Mouse (Mus musculus) frontal cortex, postnatal 25 days (tissue): ENCODE measurements around the gene A730061H03Rik.

Experiments used
- DNase-seq, 2 experiments: peaks; one replicate each; pipeline ENCODE4 v3.0.0; 2022; ENCODE audit warnings: low spot score in 2 of 2

Gene A730061H03Rik

DNA sequence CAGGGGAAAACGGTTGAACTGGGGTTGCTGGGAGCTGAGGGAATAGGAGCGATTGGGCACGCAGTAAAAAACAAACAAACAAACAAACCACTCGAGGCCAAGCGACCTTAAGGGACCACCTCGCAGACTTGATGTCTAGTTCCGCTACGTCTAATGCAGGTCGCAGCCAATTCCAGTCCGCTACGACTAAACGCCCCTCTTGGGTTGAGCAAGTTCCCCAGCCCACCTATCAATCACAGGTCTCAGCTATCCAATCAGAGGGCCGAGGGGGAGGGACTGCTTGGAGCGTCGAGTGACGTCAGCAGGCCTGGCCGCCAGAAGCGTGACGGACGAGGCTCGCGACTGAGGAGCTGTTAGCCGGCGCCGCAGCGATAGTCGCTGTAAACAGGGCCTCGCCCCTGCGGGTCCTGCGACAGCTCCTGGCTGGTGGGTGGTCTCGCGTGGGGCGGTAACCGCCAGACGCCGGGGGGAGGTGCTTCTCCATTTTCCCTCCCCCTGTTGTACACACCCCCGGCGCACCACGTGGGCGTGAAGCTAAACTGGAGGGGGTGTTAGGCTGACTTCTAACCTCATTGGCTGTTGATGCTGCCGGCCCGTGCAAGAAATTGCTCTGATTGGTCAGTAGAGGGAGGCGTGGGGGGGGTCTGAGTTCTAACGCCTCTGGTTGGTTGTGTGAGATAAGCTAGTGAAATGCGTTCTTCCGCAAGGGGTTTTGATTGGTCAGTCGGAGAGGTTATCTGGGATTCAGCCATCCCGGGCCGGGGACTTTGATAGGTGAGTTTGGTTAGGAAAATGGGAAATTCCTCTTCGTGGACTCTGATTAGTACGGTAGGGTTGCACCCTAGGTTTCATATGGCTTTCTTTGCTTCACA lies at the start of gene A730061H03Rik:
Gene A730061H03Rik (minus strand): TSS at position 205 of the 872 bp plus-strand sequence.
- DNase-seq: peak; percentile 96

DNA sequence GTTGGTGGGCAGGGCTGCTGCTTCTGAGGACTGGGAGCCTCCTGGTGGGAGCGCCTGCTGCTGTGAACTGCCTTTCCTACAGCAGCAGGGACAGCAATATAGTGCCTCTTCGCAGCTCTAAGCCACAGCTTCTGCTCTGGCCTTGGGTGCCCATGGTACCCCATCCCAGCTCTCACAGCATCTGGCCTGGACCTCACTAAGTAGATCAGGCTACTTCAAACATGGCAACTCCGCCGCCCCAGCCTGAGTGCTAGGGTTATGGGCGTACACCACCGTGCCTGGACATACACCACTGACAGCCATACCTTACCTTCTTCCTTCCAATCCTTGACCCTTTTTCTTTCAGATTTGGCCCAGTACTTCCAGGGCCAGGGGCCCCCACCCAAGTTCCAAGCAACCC lies 48.1 kb upstream of the A730061H03Rik start:
- DNase-seq: no peak

DNA sequence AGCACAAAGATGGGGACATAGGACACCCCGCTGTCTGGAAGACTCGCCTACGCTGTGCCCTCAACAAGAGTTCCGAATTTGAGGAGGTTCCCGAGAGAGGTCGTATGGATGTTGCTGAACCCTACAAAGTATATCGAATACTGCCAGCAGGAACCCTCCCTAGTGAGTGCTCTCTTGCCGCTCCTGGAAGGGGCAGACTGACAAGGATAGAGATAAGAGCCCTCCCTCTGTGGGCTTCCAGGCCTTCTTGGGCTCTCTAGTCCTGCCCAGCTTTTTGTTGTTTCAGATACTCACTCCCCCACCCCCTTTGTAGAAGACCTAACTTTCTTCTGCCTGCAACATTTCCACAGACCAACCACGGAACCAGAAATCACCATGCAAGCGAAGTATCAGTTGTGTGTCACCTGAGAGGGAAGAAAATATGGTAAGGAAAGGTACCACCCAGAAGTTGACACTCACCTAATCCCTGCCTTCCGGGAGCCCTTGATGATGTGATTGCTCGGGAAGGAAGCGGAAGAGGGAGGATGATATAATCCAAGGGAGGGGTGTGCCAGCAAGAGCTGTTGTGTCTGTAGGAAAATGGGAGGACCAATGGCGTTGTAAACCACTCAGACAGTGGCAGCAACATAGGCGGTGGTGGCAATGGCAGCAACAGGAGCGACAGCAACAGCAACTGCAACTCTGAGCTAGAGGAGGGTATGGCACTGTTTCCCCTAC lies 45.7 kb upstream of the A730061H03Rik start:
- no peak for DNase-seq

DNA sequence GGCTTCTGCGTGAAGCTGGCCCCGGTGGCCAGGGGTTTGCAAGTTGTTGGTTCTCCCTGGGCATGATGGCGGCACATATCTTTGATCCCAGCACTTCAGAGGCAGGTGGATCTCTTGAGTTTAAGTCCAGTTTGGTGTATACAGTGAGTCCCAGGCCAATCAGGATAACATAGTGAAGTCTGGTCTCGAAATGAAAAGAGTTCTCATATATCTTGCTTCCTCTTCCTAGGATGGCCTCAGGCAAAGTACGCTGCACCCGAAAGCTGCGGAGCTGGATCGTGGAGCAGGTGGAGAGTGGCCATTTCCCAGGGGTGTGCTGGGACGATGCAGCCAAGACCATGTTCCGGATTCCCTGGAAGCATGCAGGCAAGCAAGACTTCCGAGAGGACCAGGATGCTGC lies 44.6 kb upstream of the A730061H03Rik start:
- DNase-seq: no peak

DNA sequence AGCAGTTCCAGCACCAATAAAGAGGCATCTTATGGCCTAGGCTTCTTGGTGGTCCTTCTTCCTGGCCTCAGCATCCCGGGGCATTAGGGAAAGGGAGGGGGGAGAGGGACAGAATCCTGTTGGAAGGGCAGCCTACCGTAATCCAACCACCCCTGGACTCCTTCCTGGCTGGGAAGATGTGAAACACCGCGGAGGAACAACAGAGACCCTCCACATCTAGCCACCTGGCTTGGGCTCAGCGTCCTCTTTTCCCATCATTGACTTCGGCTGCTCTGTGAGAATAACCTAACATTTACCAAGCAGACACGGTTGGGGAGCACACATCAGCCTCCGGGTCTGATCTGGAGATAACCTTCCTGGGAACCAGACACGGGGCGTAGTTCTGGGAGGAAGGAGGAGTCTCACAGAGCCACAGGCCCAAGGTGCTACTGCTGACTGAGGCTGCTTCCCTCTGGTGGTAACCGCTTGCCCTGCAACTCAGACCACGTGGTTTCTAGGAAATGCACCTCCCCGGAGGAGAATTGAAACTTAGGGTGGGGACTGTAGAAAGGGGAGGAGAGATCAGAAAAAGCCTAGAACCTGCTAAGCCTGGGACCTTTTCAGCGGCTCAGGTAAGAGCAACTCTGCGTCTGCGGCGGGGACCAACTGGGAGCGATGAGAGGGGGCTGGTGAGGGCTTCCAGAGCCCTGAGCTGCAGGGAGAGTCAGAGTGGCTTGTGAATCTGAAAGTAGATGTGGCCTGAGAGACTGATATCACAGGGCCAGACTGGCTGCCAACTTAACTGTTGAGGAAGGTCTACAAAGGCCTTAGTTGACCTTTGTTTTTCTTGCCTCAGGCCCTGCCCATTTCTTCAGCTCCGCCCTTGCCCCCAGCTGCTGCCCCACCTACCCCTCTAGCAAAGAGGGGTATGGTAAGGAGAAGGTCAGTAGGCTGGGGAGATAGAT lies 43.7 kb upstream of the A730061H03Rik start:
- peak; percentile 75 to 78 for DNase-seq

DNA sequence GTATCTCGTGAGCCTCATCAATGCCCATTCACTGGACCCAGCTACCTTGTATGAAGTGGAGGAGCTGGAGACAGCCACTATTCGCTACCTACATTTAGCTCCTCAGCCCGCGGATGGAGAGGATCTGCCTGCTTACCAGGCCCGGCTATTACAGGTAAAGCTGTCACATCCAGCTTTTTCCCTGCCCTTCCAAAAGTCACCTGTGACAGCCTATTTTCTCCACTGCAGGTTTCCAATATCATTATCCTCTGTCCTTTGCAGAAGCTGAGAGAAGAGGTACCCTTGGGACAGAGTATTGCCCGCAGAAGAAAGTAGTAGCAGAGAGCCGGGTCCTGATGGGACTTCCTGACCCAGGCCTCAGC lies 43.0 kb upstream of the A730061H03Rik start, which contains the start of gene Irf9:
Gene Irf9 (plus strand): TSS at position 301 of the 362 bp plus-strand sequence.
- no peak for DNase-seq

DNA sequence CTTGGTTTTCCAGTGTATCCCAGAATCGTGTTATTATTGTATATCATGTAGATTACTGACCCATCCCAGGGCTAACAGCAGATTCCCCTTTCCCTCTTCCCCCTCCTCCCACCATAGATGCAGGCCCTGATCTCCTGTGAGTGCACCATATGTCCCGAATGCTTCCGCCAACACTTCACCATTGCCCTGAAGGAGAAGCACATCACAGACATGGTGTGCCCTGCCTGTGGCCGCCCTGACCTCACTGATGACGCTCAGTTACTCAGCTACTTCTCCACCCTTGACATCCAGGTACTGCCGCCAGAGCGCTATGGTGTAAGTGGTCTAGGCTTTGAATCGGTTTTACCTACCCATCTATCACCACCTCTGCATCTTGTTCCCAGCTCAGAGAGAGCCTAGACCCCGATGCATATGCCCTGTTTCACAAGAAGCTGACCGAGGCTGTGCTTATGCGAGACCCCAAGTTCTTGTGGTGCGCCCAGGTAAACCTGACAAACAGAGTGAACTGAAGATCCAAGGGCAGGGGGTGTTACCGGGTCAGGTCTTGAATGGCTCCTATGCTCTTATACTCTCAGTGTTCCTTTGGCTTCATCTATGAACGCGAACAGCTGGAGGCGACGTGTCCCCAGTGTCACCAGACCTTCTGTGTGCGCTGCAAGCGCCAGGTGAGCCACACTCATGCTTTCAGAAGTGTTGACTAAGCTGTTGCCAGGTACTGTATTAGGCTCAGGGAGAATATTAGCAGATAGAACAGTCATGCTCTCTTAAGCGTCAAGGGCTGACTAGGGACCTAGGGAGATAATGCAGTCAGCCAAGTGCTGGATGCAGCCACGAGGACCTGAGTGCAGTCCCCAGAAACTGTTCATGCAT lies 38.5 kb upstream of the A730061H03Rik start:
- no peak for DNase-seq

DNA sequence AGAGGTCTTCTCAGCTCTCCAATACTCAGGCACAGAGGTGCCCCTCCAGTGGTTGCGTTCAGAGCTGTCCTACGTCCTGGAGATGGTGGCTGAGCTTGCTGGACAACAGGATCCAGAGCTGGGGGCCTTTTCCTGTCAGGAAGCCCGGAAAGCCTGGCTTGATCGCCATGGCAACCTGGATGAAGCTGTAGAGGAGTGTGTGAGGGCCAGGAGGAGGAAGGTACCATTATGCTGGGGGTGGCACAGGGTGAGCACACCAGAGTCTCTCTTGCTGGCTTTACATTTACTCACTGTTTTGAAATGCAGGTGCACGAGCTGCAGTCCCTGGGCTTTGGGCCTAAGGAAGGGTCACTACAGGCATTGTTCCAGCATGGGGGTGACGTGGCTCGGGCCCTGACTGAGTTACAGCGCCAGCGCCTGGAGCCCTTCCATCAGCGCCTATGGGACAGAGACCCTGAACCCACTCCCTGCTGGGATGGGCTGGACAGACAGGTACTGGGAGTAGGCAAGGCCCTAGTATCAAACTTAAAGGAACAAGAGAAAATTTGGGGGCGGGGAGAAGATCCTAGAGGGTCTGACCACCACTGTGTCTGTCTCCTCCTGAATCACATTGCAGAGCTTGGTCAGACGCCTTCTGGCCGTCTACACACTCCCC lies 36.0 kb upstream of the A730061H03Rik start:
- DNase-seq: no peak

DNA sequence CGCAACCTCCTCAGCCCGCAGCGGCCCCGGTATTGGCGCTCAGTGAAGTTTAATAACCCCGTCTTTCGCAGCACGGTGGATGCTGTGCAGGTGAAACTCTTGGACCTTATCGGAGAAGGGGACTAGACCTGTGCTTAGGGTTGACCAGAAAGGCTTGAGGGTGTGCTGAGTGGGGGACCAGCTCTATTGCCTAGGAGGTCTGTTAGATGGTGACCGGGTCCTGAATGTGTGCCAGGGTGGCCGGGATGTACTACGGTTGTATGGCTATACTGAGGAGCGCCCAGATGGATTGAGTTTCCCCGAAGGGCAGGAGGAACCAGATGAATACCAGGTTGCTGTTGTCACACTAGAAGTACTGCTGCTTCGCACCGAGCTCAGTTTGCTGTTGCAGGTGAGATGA lies 32.0 kb upstream of the A730061H03Rik start:
- DNase-seq: no peak

DNA sequence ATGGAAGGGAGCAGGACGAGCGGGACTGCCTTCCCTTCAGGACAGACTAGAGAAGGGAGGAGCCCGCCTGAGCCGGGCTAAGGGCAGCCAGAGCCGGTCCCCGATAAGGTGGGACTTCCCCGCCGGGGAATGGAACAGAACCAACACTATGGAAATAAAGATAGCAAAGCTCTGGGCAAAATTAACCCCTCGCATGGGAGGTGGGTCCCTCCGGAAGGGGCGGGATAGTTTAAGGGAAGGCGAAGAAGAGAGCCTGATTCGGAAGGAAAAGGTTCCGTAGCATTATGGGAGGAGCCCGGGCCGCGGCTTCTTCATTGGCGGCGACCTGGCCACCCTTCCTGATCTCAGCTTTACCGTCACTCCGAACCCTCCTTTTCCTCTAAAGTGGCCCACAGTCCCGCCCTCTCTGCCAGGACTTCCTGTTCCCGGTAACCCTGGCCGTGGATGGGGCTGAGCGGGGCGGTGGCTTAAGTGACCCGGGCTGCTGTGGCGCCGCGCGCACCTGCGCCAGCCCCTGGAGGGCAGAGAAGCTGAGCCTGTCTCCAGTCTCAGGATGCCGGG lies 31.2 kb upstream of the A730061H03Rik start, which contains the start of gene Rnf31:
Gene Rnf31 (plus strand): TSS at position 378 of the 561 bp plus-strand sequence.
- DNase-seq: peak; percentile 82 to 87

DNA sequence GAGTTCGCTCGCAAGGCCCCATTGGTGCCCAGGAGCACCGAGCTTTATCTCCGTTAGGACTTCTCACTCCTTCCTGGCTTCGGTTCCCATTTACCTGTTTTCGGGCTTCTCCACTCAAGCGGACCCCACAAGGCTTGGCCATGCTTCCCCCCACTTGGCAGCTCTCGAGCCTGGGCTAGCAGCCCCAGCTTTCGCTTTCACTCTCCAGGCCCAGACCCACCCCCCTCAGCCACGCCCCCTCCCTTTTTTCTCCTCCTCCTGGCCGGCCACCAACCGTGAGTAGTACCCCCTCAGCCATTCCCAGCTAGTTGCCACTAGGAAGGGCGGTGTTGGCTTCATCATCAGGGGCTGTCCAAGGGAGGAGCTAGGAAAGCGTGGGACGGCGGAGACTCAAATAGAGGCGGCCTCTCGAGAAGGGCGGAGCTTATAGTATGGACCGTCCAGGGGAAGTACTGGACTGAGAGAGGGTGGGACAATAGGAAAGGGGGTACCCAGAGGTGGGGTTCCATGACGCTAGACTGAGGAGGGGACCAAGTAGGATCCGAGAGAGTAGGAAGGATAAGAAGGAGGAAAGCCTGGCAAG lies 30.6 kb upstream of the A730061H03Rik start, which contains the start of gene Psme2:
Gene Psme2 (minus strand): TSS at position 366 of the 583 bp plus-strand sequence.
- DNase-seq: peak; percentile 71 to 82

DNA sequence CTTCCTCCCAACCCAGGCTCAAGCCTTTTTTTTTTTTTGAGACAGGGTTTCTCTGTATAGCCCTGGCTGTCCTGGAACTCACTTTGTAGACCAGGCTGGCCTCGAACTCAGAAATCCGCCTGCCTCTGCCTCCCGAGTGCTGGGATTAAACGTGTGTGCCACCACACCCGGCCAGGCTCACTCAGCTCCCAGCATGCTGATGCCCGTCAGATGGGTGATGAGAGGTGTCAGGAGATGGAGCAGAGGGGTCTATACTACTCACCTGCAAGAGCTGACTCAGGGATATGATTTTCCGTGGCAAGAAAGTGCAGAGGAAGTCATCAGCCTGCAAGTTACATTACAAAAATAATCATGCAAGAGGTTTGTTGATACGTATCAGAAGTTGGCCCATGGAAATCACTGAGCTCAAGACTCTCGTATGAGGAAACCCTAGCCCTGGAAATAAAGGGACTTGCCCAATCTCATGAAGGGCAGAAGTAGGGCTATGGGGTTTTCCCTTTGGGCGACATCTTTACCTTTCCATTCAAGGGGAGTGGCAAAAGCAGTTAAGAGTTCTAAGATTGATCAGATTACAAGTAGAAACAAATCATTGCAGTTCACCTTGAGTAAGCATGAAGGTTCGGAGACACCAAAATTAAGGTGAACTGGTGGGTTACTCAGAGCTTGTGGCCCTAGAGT lies 29.7 kb upstream of the A730061H03Rik start:
- DNase-seq: no peak

DNA sequence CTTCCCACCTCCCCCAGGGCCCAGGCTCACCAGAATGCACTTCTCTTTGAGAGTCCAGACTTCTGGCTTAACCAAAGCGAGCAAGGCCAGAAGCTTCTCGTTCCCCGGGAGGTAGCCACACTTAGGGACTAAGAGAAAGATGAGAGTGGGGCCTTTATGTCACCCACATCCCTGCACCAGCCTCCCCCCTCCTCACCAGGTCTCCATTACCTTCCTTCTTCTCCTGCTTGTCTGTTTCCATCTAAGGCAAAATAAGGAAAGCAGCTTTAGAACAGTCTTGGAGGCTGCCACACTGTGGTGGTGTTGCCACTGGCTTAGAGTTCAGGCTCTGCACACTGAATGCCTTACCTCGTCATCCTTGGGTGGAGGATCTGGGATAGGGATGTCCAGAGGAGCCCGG lies 29.1 kb upstream of the A730061H03Rik start:
- DNase-seq: no peak

DNA sequence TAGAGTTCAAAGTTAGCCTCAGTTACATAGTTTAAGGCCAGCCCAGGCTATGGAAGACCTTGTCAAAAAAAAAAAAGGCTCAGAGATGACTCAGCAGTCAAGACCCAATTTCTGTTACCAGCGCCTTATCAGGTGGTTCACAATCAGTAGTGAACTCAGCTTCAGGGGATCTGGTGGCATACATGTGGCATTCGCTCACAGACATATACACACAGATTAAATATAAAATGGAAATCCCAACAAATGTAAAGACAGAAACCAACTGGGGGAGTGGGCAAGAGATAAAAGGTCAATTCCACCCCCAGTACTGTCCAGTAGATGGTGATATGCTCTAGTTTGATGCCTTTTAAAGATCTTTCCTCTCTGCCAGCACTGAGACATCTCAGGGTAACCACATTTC lies 25.9 kb upstream of the A730061H03Rik start:
- no peak for DNase-seq

DNA sequence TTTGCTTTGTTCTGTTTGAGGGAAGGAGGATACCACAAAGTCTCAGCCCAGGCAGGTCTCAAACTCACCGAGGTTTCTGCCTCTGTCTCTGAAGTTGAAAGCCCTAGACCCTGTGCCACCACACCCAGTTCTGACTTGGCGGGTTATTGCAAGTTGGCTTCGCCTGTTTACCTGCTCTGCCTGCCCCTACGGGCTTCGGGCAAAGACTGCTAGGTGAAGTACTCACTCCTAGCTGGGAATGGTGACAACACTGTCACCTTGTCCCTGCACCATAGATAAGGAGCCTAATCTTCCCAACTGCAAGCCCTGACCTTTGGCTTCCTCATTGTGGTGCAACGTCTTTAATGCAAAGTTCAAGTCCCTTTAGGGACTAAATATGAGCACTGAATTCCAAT lies 25.4 kb upstream of the A730061H03Rik start:
- no peak for DNase-seq

DNA sequence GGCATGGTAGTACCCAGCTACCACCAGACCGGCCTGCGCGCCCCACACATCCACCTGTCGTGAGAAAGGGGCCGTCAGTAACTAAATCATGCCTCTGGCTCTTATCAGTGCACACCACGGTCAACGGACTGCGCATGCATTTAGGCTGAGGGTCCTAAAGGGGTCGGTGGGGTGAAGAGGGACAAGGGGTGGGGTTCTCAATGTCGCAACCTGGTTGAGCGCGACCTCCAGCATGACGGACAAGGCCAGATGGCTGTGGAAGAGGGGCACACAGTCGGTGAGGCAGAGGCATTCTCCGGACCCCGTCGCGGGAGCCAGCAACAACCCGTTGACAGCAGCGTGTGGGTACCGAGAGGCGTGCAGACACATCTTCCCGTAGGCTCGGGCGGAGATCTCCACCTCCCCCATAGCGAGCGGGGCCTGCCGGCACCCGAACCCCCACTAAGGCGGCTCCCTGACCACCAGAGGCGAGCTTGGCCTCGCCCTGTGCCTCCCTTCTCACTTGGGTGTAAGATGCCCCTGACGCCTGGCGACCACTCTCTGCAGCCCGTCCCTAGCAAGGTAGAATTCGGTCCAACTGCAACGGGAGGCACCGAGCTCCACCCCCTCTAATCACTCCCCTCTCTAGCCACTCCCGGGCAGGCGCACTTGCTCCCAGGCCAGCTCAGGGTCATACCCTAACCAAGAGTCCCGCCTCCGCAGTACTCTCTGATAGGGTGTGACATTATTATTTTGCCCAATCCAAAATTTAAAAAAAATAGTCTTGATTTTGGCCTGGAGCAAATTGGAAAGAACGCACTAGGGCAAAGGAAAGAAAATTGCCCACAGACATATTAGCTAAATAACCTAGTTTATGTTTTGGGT lies 24.7 kb upstream of the A730061H03Rik start, which contains the start of gene Emc9:
Gene Emc9 (minus strand): TSS at position 601 of the 864 bp plus-strand sequence.
- DNase-seq: peak in 1 of 2 experiments; percentile 22

DNA sequence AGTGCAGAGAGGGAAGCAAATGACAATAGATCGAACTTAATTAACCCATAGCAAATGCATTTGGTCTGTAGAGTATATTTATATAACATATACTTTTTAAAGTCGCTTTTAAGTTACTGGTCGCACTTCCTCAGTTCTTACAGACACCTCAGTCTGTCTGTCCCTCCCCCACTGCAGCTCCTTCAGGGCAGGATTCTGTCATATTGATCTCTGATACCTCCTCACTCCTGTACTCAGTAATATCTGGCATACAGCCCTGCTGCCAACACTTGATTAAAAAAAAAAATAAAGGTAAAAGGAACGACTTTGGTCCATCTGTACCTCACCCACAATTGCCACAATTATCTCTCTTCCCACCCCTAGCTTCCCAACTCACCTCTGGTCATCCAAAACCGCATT lies 24.1 kb upstream of the A730061H03Rik start:
- DNase-seq: no peak
